Mouse (Mus musculus) layer of hippocampus, postnatal 36 days (tissue): ENCODE results near the gene Olfr766-ps1. TPM values are rescaled to one million over a fixed set of nuclear protein-coding genes. Genes with fewer than 3 reads are reported as not detected.
A peak's percentile ranks its signal among the peaks of the same experiment; 100 is the strongest.
"Not testable (repeated sequence)": the region's sequence is repeated elsewhere in the genome, so short reads cannot be mapped to it uniquely, and the experiment has no call there.

Source experiments
- DNase-seq, 2 experiments: peaks; one replicate each; pipeline ENCODE4 v3.0.0; 2022
- total RNA-seq, 2 experiments: library from RNA; stranded (reverse); gene quantifications; 2 replicates each; pipeline ENCODE4 v1.2.3; 2021

Gene Olfr766-ps1
- not detected for total RNA-seq

DNA sequence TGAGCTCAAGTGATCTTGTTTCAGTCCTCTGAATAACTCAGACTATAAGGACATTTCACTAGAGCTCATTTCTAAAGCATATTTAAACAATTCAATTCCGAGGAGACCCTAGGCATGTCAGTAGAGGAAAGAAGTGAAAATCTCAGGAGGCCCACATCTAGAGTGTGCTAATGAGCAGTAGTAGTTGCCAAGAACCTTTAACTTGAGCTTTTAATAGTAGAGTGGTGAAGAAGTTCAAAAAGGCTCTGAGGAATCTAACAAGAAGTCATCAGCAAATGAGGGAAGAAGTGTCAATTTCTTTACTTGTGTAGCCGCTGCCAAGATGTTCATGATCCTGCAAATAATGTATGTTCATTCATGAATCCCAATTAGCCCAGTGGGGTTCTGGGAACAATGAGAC, at the start of gene Olfr766-ps1:
Gene Olfr766-ps1 (minus strand): TSS at position 101 of the 400 bp plus-strand sequence.
- no peak for DNase-seq

DNA sequence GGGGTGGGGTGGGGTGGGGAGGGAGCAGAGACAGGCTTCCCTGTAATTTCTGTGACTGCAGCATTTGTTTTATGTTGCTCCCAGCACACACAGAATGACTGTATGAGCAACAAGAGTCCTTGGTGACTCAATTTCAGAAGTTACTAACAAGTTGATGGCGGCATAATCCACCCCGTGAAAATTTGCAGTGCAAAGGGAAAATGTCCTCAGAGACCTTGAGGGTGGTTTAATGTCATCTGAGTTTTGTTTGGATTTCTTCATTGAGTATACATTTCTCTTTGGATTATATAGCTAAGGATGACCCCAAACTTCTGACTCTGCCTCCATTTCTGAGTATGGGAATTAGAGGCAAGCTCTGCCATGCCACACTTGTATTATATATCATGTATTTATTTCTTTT, 49.0 kb upstream of the Olfr766-ps1 start, which contains the start of gene Olfr769:
Gene Olfr769 (minus strand): TSS at position 101 of the 400 bp plus-strand sequence.
- DNase-seq = no peak

DNA sequence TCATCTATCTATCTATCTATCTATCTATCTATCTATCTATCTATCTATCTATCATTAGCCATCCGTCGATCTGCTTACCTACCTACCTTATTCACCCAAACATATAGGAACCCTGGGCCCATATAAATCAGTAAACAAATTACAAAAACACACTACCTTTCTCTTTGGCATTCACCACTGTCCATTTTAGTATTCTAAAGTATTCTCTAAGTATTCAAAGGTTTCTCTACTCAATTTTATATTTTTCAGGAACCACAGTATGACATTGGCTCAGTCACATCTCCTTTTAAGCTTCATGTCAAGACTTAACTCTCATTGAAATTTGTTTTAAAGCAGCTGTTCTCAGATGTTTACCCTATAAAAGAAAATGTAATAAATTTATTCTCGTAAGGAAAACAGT, 46.4 kb upstream of the Olfr766-ps1 start:
- DNase-seq = no peak

DNA sequence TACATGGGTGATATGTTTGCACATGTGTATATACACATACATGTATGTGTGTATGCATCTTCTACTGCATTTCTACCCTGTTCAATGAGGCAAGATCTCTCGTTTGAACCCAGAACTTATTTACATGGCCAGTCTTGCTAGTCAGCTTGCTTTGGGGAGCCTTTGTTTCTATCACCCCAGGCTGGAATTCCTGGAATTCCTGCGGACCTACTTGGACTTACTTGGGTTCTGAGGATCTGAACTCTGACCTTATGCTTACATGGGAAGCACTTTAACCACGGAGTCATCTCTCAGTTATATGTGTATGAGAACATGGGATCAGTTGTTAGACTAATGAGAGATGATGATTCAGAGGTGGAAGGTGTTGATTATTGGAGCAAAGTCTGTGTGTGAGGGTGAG, 32.5 kb upstream of the Olfr766-ps1 start:
- no peak for DNase-seq

DNA sequence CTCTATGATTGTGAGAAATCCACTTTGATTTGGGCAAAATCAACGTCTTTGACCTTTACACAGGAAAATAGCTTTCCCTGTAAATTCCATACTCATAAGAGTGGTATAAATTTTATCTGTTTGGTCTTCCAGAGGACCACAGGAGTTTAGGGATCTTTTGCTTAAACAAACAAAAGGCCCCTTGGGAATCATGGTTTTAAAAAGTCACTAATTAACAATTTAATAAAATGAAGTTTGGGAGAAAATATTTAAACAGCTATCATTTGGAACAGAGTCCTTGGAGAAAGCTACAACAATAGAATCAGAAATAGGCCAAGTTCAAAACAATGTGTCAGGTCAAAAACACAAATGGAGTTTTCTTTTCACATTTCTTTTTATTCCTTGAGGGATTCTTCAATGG, 30.5 kb upstream of the Olfr766-ps1 start, which contains the start of gene Olfr768:
Gene Olfr768 (minus strand): TSS at position 101 of the 400 bp plus-strand sequence.
- DNase-seq = no peak

DNA sequence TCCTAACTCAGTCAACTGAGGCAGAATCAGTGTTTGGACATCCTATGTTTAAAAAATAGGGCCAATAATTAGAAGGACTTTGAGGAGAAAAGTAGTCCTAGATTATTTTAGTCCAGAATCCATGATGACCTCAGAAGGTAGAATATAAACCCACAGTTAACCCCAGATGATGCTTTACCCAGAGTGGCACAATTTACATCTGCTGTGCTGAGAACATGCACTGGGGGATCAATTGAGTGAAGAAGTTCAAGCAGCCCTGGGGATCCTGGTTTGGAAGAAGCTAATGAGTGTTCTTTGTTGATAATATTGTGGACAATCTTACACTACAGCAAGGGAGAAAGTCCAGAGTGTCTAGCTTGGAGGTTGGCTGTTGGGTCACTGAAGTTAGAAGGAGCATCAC, 14.0 kb upstream of the Olfr766-ps1 start, which contains the start of gene Olfr767:
Gene Olfr767 (minus strand): TSS at position 101 of the 400 bp plus-strand sequence.
- not testable (repeated sequence) for DNase-seq

DNA sequence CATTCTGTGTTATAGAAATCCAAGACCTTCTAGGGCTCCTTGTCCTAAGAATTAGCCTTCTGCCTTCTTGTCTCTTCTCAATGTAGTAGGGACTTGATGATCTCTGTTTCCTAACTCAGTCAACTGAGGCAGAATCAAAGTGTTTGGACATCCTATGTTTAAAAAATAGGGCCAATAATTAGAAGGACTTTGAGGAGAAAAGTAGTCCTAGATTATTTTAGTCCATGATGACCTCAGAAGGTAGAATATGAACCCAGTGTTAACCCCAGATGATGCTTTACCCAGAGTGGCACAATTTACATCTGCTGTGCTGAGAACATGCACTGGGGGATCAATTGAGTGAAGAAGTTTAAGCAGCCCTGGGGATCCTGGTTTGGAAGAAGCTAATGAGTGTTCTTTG, 18.9 kb downstream of the Olfr766-ps1 start, which contains the start of gene Olfr765:
Gene Olfr765 (minus strand): TSS at position 101 of the 400 bp plus-strand sequence.
- not testable (repeated sequence) for DNase-seq

DNA sequence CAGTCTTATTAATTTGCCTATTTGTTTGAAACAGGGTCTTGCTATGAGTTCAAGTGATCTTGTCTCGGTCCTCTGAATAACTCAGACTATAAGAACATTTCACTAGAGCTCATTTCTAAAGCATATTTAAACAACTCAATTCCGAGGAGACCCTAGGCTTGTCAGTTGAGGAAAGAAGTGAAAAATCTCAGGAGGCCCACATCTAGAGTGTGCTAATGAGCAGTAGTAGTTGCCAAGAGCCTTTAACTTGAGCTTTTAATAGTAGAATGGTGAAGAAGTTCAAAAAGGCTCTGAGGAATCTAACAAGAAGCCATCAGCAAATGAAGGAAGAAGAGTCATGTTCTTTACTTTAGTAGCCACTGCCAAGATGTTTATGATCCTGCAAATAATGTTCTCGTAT, 29.0 kb downstream of the Olfr766-ps1 start, which contains the start of gene Olfr764-ps1:
Gene Olfr764-ps1 (minus strand): TSS at position 101 of the 400 bp plus-strand sequence.
- no peak for DNase-seq

DNA sequence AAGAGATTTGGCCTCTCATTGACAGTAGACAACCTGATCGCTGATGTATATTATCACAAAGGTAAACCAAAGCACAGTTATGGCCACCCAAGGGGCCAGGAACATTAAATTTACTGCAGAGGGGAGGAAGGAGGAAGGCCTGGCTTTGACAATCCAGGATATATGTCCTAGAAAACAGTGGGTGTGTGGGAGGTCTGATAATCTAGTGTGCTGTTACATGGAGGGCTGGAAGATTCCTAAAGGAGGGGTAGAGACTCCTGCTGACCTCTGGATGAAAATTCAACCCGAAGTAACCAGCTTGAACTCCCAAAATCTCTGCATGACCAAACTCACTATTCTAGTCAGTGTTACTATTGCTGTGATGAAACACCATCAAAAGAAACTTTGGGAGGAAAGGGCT, 40.4 kb downstream of the Olfr766-ps1 start:
- no peak for DNase-seq

DNA sequence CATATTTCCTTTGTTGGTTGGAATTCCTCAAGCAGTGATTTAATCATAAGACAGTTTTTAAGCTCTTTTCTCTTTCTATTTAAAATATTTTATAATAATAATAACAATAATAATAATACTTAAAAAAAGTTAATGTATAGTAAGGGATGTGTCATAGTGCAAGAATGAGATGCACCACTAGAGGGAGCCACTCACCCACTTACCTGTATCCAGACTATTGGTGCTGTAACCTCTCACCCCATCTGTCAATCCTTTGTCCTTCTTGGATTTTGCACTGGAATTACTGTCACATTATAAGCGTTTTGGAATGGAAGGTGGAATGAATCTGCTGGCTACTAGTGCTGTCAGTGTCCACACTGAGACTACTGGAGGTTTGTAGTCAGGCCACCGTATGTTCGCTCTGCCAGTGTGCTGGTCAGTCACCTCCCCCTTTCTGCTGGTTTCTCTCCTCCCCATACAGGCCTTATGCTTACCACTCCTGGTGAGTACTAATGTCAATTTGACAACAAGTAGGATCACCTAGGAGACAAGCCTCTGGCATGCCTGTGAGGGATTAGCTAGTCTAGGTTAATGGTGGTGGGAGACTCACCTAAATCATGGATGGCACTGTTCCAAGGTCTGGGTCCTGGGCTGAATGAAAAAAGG, 42.6 kb downstream of the Olfr766-ps1 start:
- DNase-seq = peak in 1 of 2 experiments; percentile 18

DNA sequence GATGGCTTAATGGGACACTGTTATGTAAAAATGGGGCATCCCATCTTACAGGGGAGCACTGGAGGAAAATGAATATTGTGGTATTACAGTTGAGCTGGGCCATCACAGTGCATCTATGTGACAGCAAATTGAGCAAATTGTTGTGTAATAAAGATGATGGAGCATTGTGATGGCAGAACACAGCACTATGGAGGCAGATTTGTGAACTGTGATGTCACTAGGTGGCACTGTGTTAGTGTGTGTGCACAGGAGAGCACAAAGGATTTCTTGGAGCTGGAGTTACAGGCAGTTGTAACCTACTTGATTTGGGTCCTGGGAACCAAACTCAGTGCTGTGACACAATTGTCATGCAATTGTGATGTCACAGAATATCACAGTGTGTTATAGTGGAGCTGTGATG, 45.5 kb downstream of the Olfr766-ps1 start:
- no peak for DNase-seq

DNA sequence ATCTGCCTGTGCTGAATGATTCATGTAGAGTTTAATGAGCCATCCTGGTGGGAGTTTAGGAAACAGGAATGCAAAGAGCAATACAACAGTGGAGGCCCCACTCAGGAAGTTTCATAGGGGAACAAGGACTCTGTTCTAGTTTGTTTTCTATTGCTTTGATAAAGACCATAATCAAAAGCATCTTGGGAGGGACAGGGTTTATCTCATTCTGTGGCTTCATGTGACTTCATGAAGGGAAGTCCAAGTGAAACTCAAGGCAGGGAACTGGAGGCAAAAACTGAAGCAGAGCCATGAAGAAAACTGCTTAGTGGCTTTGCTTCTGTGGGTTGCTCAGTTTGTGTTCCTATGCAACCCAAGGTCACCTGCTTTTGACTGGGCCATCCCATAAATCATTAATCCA, 54.3 kb downstream of the Olfr766-ps1 start:
- no peak for DNase-seq

Other genes with a start within 250 kb of the Olfr766-ps1 start
- 1 to 10 TPM; 8.9 to 9.8 TPM for gene Ormdl2, start 247.3 kb downstream of the Olfr766-ps1 start, total RNA-seq
- 10 to 100 TPM; 20.4 to 22.7 TPM for gene Gdf11, start 177.3 kb downstream of the Olfr766-ps1 start, total RNA-seq
- gene Cd63, start 168.0 kb downstream of the Olfr766-ps1 start, total RNA-seq = 10 to 100 TPM; 77.8 to 79.7 TPM
- gene Rdh5, start 146.1 kb downstream of the Olfr766-ps1 start, total RNA-seq = 1 to 10 TPM; 6.4 to 8.9 TPM
- gene Bloc1s1, start 144.9 kb downstream of the Olfr766-ps1 start, total RNA-seq = 10 to 100 TPM; 92.9 to 94.1 TPM
- gene Itga7, start 135.2 kb downstream of the Olfr766-ps1 start, total RNA-seq = 10 to 100 TPM; 30.1 to 35.4 TPM
- not detected for gene Mettl7b, start 108.0 kb downstream of the Olfr766-ps1 start, total RNA-seq
- not detected for gene Olfr9, start 79.5 kb downstream of the Olfr766-ps1 start, total RNA-seq
- gene Olfr763, start 58.2 kb downstream of the Olfr766-ps1 start, total RNA-seq = not detected
- not detected for gene Olfr764-ps1, start 29.1 kb downstream of the Olfr766-ps1 start, total RNA-seq
- gene Olfr765, start 19.0 kb downstream of the Olfr766-ps1 start, total RNA-seq = not detected
- gene Olfr767, start 13.9 kb upstream of the Olfr766-ps1 start, total RNA-seq = under 1 TPM in 1 of 2 experiments, not detected in 1; 0.08 TPM
- gene Olfr768, start 30.4 kb upstream of the Olfr766-ps1 start, total RNA-seq = not detected
- not detected for gene Olfr769, start 48.9 kb upstream of the Olfr766-ps1 start, total RNA-seq
- not detected for gene Olfr770, start 70.0 kb upstream of the Olfr766-ps1 start, total RNA-seq
- gene Olfr771, start 95.8 kb upstream of the Olfr766-ps1 start, total RNA-seq = not detected
- not detected for gene Olfr772, start 108.9 kb upstream of the Olfr766-ps1 start, total RNA-seq
- gene Olfr773, start 118.4 kb upstream of the Olfr766-ps1 start, total RNA-seq = not detected
- gene Olfr774, start 167.2 kb upstream of the Olfr766-ps1 start, total RNA-seq = not detected
- not detected for gene Olfr775, start 179.4 kb upstream of the Olfr766-ps1 start, total RNA-seq
- not detected for gene Olfr776, start 190.2 kb upstream of the Olfr766-ps1 start, total RNA-seq
- not detected for gene Olfr777, start 202.5 kb upstream of the Olfr766-ps1 start, total RNA-seq
- gene Olfr780, start 249.1 kb upstream of the Olfr766-ps1 start, total RNA-seq = not detected